Mouse (Mus musculus): ENCODE results near the gene Hps3.
A peak's percentile ranks its signal among the peaks of the same experiment; 100 is the strongest.
"Not testable (repeated sequence)": the region's sequence is repeated elsewhere in the genome, so short reads cannot be mapped to it uniquely, and the experiment has no call there.

The Hps3 gene

GRCm38 (mm10) chr3:20005611-20006010 is 29.5 kb downstream of the Hps3 start:
- DNase-seq: no peak

- no peak for DNase-seq
Measured at GRCm38 (mm10) chr3:20004422-20004821, 30.7 kb downstream of the Hps3 start.

DNA sequence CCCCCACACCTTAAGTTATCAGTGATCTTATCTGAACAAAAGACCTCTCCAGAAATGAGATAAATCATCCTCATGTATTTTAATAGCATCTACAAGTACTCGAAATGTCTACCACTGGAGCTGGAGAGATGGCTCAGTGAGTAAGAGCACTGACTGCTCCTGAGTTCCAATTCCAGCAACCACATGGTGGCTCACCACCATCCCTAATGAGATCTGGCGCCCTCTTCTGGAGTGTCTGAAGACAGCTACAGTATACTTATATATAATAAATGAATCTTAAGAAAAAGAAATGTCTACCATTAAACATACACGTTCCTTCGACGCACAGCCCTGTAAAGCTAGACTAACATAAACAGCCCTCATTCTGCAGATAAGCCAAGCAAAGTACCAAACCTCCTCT is 32.3 kb downstream of the Hps3 start:
- peak in 1 of 2 experiments; percentile 36 for DNase-seq

- DNase-seq: no peak
Measured at GRCm38 (mm10) chr3:20000806-20001205, 34.3 kb downstream of the Hps3 start.

DNA sequence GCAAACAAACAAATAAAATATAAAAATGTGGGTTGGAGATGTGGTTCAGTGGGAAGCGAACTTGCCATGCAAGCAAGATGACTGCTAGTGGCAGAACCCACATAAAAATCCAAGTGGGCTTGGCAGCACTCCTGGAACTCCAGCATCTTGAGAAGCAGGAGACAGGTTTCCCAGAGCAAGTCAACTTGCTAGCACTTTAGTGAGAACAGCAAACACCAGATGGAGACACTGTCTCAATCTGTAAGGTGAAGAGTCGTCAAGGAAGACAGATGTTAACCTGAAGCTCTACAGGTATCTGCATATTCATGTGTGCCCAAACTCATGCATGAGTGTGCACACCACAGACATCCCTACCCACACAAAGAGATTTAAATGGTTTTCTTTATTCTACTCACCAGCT is 35.6 kb downstream of the Hps3 start:
- no peak for DNase-seq

- DNase-seq: no peak
Measured at GRCm38 (mm10) chr3:19992388-19992787, 42.7 kb downstream of the Hps3 start.

DNA sequence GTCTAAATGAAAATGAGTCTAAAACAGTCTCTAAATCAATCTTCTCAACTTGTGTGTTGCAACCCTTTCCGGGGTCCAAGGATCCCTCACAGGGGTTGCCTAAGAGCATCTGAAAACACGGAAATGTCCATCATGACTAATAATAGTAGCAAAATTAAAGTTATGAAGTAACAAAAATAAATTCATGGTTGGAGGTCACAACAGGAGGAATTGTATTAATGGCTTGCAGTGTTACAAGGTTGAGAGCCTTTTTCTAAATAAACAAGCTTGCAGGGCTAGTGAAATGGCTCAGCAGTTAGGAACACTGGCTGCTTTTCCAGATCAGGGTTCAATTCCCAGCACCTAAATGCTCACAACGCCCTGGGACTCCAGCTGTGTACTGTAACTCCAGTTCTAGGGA is 45.1 kb downstream of the Hps3 start:
- no peak for DNase-seq

- no peak for DNase-seq
Measured at GRCm38 (mm10) chr3:19986123-19986522, 49.0 kb downstream of the Hps3 start.

GRCm38 (mm10) chr3:19982846-19983245 is 52.3 kb downstream of the Hps3 start:
- no peak for DNase-seq

GRCm38 (mm10) chr3:19981156-19981555 is 54.0 kb downstream of the Hps3 start:
- no peak for DNase-seq

- no peak for DNase-seq
Measured at GRCm38 (mm10) chr3:19978474-19978873, 56.6 kb downstream of the Hps3 start.

GRCm38 (mm10) chr3:19966072-19966471 is 69.0 kb downstream of the Hps3 start:
- DNase-seq: no peak

- no peak for DNase-seq
Measured at GRCm38 (mm10) chr3:19965239-19965638, 69.9 kb downstream of the Hps3 start.

DNA sequence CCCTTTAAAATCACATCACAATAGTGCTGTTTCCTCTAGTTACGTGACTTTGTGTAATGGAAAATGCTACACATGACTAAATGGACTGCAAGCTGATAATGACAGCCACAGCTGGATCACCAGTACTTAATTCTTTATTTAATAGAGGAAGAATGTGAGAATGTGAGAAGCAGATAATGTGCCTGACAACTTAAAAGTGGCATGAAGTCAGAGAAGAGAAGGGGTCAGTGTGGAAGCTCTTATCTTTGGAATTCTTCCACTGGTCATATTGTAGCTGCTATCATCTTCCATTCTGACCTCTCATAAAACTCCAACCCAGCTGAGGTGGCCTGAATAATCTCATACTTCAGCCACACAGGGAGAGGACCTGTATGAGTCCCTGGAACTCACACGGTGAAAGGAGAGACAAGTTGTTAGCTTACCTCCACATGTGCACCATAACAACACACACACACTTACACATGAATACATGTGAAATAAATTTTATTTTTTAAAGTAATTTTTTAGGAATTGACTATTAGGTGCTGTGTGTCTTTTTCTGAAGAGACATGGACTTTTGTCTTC is 70.4 kb downstream of the Hps3 start:
- no peak for DNase-seq

- no peak for DNase-seq
Measured at GRCm38 (mm10) chr3:19962769-19963513, 72.2 kb downstream of the Hps3 start.

DNA sequence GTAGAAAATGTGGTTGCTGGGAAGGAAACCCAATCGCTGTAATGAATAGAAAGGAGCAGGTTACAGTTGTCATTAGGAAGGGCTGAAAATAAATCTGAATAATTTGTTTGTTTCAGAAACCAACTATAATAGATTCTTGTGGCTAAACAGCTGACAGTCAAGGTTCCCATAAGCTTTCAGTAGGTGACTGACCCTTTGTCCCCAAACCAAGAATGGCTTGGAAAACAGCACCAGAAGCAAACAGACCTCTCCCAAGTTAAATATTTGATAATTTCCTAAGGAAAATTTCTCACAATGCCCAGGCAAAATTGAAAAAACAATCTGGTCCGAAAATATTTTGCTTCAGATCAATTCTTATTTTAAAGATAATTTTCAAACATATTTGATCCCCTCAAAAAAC is 73.8 kb downstream of the Hps3 start:
- no peak for DNase-seq

GRCm38 (mm10) chr3:19960570-19961114 is 74.5 kb downstream of the Hps3 start:
- no peak for DNase-seq

DNA sequence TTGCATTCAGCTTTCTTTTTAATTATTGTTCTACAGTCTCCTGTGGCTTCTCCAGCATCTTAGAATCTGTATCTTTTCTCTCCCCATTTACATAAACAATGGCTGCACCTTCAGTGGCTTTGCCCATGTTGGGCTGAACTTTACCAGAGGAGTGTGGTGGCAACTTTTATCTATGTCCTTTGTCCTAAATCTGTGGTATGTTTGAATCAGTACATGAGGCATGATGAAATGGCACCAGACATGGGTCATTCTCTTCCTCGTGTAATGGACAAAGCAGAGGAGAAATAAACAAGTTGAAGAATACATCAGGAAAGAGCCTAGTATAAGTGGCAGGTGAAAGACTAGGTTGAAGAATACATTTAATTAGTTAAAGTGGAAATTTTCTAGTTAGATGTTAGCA is 76.1 kb downstream of the Hps3 start:
- DNase-seq: no peak

DNA sequence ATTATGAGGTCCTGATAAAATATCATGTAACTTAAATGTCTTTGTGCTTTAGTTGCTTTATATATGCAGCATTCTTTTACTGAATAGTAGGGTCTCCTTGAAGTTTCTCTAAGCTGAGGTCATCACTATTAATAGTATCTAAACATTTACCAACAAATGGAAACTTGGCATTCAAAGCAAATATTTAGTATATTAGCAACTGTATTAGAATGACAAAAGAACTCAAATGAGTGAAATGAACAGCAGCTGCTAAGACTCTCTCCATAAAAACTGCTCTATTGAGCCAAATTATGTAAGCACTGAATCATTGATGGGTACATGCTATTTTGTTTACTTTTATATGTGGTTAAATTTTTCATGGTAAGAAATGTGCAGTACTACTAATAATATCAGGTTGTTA is 77.1 kb downstream of the Hps3 start:
- no peak for DNase-seq

- no peak for DNase-seq
Measured at GRCm38 (mm10) chr3:19956885-19957284, 78.2 kb downstream of the Hps3 start, which contains the start of gene Cp. TSS of gene Cp (plus strand) at chr3:19957054.

DNA sequence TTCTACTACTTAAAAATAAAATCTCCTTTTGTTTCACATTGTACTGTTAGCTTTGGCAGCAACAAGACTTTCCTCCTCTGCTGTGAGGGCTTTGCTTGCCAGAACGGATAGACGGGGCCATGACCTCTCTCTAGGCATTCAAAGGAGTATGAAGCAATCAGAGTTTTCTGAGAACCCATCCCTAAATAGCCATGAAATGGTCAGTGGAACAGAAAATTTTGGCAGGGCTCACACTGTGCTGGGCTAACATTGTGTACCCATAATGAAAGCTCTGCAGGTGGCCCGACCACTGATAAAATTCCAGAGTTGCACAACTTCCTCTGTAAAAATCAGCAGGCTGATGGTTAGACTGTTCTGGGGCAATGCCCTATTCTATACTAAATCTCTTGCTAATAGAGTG is 81.2 kb downstream of the Hps3 start:
- DNase-seq: no peak

GRCm38 (mm10) chr3:19953425-19953824 is 81.7 kb downstream of the Hps3 start:
- DNase-seq: no peak

- not testable (repeated sequence) for DNase-seq
Measured at GRCm38 (mm10) chr3:19949401-19949800, 85.7 kb downstream of the Hps3 start.

DNA sequence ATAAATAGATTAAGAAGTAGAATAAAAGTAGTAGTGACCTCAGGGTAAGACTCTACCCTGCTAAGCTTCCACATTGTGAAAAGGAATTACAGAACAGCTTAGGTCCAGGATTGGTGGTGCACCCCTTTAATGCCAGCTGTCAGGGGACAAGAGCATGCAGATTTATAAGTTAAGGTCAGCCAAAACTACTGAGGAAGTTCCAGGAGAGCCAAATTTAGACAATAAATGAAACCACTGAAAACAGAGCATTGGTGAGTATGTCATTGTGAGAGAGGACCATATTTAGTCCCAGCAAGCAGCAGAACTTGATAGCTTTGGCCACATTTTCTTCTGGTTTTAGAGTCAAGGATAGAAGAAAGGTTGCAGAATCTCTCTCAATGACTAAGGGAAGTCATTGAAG is 86.6 kb downstream of the Hps3 start:
- DNase-seq: no peak
